Mouse (Mus musculus) naive thymus-derived CD4-positive, alpha-beta T cell, adult 2 months (primary cell): ENCODE results near the gene Pla2g3.

Experiments used
- DNase-seq: peaks from one replicate; pipeline ENCODE4 v3.0.0-alpha.2; 2011; ENCODE audit warnings: low read depth

The Pla2g3 gene

DNA sequence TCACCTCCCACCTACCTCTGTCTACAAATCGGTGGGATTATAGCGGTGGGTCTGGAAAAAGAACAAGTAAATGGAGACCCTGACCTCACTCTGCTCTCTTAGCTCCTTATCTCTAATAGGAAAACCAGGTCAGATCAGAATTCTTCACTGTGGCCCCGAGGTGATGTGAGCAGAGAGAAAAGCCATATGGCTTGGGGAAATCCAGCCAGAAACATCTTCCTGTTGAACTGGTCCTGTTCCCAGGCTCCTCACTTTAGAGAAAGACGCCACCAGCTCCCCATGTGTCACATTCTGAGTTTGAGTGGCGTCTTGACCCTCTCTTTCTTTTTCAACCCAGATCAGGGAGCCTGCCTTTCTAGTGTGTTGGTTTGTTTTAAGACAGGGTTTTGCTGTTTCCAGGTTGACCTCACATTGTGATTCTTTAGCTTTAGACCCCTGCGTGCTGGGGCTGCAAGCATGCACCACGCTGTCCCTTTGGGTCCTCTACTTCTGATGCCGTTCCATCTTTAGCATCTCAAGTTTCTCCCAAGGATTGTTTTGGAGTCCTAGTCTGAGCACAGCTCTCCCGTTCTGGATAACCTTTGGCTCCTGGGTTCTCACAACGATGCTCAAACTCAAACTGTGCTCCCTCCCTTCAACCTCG, 31.8 kb downstream of the Pla2g3 start:
- DNase-seq, result no peak

DNA sequence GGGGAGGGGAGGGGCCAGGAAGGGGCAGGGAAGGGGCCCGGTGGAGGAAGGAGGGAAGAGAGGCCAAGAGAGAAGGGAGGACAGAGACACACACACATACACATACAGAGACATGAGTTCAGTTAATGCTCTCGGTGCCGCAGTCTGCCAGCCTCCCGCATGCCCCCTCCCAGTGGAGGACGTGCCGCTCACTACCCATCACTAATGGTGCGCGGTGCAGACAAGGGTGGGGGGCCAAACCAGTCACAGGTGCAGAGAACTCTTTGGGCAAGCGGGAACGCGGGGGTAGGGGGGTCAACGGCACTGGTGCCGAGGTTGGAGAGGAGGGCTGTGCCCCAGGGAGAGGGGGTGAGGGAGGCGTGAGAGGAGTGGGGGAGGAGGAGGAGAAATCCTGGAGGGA, 32.8 kb downstream of the Pla2g3 start:
- DNase-seq, result no peak

DNA sequence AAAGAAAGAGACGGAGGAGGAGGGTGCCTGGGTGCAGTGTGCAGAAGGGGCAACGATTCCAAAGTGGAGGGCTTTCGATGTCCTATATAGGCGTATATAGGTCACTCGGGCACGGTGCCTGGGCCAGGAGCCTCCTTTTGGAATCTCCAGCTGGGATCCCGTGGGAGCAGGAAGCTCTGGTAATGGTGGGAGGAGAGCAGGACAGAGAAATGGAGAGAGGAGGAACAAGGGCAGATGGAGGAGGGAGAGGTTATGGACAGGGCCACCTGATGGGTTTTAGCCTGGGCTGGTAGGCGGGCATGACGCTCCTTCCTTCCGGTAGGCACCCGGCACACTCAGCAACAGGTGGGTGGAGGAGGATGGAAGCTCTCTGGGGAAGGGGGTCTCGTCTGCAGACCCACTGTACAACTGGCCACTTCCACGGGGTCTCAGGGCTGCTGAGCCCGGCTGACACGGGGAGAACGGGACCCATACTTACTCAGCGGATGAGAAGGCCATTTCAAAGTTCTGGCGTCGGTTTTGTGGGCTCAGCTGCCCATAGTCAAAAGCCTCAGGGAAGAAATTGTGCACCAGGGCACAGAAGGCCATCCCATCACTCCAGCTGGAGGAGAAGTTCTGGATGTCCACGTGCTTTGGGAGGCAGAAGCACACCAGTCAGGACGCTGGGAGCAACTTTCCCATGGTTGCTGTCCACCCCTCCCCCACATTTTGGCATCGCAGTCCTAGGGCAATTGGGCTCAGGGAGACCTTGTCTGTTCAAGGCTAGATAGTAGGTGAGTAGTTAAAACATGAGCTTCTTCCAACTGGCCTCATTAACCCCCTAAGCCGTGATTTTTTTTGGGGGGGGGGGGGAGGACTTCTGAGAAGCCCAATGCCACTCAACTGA, 33.5 kb downstream of the Pla2g3 start:
- no peak for DNase-seq

DNA sequence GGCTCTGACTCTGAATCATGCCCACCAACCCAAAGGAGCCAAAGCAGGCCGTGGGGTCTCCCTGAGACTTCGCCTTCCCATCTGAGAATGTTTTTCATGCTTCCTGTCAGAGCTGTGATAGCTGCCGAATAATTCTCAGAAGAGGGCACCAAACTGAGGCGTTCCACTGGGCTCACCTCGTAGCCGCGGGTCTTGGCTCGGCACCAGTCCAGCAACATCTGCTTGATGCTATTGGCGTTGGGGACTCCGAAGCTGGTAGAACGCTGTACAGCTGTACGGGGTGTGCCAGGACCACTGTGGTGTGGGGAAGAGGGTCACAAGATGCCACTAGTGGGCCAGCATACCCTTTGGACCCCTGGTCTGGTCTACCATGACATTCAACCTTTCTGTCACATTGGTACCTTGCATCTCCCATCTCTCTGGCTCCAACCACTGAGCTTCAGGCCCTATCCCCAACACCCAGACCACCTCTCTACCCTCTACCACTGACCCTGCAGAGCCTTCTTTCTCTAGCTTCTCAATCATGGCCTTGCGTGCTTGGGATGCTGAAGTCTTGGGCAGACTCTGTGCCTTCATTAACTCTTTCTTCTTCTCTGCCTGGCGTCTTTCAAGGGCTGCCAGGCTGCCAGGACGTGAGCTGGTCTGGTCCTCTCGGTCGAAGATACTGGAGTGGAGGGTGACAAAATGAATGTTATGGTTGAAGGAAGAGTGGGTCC, 34.4 kb downstream of the Pla2g3 start:
- no peak for DNase-seq

DNA sequence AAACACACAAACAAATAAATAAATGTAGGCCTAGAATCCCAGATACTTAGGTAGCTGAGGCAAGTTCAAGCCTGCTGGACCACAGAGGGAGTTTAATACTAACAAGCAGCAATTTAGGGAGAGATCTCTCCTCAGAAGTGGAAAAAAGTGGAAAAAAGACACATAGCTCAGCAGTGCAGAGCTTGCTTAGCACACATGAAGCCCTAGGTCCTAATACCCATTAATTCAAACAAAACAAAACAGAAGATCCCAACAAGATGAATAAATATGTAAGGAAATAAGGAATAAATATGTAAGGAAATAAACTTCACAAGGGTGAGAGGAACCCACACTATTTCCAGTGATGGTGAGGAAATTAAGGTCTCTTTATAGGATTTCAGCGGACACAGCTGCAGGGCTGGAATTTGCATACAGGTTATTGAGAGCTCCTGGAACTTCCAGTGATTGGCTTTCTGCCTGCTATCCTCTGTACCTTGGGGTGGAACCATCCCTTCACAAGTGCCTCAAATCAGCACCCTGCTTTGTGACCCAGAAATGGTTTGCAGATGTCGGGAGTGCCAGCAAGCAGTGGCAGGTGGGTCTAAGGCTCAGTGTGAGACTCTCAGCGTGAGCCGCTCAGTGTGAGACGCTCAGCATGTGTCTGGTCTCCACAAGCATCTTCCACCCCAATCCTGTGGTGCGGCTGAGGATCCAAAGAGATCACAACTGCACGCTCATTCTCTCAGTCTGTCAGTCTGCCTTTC, 35.9 kb downstream of the Pla2g3 start:
- DNase-seq, result no peak

DNA sequence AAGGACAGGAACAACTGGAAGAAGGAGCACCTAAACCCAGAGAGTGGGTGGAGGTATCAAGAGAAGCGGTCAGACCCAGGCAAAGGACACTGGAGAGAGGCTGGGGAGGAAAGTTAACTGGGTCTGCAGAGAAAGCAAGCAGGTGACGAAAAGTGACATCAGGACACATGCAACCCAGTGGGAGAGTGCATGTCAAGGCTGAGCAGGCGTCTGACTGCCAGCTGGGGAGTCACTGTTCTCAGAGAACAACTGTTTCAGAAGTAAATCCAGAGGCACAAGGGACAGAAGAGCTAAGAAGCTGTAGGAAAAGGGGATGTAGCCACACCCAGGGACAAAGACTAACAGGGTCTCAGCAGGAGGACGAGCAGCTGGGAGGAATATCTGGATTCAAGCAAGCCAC, 37.5 kb downstream of the Pla2g3 start:
- DNase-seq, result no peak

DNA sequence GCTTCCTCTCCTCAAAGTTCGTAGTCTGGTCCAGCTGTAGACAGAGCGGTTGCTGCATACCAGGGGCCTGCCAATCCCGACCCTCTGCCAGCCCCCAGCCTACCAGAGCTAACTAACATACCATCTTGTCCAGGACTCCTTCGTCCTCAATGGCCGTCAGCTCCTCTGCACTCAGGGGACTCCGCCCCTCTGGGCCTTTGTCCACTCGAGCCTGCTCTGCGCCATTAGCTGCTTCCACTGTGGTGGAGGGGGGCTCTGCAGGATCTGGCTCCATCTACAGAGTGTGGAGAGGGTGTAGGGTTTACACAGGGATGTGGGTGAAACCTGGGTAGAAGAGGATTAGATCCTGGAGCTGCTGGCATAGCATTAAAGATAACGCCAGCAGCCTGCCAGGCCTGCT, 38.1 kb downstream of the Pla2g3 start:
- no peak for DNase-seq

DNA sequence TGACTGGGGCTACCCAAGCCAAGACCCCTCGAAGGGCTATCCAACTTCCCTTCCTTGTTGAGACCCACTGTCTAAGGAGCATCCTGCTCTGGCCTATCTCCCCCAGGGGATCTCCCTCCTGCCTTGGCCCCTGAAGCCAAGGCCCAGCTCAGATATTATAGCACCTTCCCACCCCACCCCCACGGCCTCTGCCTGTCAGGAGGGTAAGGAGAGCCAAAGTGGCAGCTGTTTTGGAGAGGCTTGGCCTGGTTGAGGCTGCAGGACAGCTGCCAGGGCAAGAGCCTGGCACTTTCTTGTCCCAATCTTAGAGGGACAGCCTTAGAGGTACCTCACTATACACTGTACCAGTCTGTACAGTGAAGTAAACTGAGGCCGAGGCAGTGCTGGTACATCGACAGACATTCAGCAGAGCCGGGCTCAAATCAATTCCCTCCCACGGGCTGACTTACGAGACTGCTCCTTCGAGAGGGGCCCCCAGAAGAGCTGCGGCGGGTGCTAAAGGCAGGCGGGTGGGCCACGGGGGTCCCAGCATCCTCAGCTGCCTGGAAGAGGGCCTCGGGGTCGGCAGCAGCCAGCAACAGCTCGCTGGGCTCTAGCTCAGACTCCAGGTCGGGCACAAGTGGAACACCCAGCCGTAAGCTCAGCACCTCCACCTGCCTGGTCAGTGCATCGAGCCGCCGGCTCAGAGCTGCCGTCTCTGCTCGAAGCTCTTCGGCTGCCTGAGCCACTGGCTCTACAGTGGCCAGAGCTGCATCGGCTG, 39.1 kb downstream of the Pla2g3 start:
- no peak for DNase-seq

DNA sequence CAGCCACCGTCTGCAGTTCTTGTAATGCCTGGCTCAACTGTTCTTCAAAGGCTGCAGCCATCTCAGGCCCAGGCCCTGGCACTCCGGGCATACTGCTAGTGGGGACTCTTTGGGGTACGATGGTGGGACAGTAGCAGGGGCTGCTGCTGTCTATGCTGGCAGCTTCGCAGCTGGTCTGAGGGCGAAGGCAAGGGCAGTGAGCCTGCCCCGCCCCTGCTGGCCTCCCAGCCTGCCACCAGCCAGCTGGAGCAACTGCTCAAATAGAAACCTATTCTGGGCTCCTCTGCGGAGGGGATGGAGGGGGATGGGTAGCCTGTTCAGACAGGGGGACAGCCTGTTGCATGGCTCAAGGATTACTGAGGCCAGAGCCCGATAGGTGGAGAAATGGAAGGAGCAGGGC, 39.7 kb downstream of the Pla2g3 start:
- DNase-seq, result no peak

DNA sequence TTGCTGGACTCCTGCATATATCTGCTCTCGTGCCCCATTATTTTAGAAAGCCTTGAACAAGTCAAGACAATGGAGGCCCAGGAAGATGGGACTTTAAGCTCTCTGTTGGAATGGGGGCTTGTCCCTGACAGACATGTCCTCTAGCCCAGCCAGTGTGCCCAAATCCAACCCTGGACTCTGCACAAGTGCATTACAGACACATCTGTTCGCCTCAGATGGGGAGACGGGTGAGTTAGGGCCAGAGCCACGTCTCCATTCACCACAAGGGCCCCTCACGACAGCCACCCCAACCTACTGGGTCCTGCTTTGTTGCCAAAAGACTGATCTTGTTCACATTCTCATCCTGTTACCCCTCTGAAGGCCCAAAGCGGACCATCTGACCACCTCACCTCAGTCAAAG, 40.1 kb downstream of the Pla2g3 start:
- no peak for DNase-seq

DNA sequence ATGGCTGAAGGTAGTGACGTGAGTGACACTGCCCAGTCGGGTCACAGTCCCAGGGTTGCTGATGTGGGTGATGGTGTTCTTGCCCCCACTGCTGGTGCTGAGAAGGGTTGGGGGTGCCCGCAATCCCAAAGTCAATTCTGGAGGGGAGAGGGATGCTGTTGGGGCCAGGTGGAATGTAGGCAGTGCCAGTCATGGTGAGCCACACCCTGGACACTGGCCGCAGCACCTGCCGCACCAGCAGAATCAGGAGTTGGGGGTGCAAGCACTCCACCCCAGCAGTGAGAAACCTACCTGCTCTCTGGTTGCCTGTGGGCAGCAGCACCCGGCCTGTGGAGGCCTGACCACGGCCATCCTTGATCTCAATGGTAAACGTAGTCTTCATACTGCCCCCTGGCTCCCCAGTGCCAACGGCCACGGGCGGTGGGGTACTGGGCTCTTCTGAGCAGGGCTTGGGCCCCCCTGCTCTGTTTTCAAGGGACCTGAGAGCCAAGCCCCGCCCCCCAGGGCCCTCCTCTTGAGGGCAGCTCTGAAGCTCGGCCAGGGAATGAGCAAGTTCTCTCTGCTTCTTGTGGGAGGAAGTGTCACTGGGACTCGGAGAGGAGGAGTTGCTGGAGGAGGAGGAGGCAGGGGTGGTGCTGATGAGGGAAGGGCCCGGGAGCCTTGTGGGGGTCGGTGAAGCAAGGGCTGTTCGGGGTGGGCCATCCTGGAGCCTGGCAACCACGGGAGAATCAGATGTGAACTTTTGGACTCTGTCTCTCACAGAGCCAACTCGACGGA, 41.6 kb downstream of the Pla2g3 start:
- DNase-seq, result no peak

DNA sequence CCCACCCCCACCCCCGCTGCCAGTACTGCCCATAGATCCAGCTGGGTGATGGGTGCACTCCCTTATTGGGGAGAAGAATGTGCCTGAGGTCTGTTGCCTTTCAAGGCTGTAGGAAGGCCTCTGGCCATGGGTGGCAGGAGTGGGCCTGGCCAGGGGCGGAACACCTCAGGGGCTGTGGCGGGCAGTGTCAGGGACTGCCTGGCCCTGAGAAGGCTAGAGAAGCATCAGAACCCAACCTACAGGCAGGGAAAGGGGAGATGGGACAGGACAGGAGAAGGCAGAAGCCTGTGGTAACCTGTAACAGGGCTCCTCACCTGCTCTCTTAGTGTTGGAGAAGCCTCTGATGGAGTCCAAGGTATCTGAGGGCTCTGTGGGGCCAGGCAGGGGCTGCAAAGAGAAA, 42.6 kb downstream of the Pla2g3 start:
- no peak for DNase-seq

DNA sequence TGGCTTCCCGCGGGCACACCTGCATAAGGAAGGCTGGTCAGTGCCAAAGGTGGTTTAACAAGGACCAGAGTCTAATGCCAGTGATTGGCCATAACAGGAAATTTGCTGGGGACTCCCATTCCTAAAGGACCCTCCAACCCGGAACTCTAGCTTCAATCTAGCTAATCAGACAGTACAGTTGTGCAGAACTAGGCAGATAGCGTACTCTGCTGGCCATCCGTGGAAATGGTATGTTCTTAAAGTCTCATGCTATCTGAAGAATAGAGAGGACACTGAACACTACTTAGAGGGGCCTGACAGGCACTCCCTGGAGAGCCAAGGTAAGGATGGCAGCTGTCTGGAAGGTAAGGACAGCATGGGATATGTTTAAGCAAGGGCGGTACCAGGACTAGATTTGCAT, 43.5 kb downstream of the Pla2g3 start:
- DNase-seq, result no peak

DNA sequence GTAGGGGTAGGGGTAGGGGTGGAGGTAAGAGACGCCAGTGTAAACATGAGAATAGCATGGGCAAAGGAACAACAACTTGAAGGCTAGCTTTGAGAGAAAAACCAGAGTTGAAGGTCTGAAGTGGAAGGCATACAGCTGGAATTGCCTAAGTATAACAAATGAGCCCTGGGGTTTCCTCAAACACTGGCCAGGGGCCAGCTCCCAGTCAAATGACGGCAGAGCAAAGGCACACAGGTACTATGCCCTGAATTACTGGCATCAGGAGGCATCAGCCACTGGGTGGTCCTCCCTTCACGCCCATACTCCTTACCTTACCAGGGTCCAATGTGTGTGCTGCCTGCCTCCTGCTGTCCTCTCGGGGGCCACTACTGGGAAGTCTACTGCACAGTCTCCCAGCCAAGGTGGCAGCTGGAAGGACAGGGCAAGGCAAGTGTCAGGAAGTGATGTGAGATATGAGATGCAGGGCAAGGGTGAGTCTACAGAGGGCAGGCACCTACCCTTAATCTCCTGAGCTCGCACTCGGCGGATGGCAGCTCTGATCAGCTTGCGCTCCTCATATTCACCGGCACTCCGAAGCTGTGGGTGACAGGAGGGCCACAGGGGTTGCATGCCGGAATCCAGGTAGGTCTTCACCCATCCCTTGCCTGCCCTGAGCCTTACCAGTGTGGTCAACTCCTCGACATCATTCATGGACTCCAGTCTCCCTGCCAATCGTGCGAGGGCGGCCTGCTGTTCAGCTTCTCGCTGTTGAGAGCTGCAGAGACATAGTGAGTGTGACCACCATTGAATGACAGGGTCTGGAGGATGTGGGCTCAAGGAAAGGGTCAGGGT, 44.2 kb downstream of the Pla2g3 start:
- no peak for DNase-seq

DNA sequence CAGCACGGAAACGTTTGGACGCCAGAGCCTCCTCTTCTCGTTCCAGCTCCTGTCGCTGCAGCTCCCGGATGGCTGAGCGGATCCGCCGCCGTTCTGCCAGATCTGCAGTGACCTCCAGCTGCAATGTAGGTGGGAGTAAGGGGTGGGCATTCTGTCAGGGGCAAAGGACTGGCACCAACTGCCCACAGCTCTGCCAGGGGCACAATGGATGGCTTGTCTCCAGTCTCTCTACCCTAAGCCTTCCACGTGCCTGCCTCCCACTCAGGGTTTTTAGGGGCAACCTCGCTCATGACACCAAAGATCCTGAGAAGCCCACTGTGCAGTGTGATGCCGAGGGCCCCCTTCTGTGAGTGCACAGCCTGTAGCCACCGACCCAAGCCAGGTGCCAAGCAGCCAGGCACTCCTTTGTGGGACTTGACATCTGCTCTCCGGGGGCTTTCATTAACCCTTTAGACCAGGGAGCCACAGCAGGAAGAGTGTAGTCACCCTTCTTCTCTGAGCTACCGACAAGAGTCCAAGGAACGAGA, 45.4 kb downstream of the Pla2g3 start:
- no peak for DNase-seq

DNA sequence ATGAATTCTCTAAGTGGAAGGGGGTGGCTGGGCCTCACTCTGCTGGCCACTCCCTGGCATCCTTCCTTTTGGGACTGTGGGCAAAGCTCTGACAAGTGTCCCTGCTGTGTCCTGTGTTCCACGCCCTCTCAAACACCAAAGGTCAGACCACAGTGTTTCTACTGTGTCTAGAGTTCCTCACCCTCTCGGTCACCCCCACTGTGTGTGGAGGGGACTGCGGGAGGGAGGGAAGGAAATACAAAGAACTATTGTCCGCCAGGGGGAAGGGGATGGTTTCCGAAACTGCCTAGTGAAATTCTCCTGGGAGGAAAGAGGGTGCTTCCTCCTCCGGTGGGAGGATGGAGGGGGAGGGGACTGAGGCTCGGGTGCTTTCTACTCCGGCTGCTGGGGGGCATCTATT, 46.9 kb downstream of the Pla2g3 start:
- no peak for DNase-seq

DNA sequence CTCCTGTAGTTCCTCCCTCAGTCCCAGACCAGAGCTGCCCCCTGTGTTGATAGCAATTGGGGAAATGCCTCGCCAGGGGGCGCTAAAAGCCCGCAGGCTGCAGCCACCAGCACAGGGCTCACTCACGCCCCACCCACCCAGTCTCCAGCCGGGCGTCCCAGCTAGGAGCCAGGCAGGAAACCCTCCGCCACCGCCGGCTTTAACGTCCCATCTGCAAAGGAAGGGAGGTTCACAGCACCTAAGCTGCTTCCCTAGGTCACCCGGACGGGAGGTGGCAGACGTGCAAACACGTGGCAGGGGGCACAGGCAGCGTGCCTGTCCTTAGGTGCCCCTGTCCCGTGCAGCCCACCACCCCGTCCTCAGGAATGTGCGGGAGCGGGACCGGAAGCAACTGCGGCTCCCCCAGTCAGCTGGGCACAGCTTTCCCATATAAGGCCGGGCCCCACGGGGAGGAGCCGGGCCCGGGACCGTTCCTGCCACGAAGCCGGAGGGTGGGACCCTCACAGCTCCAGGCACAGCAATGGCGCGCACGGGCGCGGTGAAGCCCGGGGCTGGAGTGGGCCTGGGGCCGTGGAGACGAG, 47.4 kb downstream of the Pla2g3 start:
- DNase-seq, result peak; percentile 94

DNA sequence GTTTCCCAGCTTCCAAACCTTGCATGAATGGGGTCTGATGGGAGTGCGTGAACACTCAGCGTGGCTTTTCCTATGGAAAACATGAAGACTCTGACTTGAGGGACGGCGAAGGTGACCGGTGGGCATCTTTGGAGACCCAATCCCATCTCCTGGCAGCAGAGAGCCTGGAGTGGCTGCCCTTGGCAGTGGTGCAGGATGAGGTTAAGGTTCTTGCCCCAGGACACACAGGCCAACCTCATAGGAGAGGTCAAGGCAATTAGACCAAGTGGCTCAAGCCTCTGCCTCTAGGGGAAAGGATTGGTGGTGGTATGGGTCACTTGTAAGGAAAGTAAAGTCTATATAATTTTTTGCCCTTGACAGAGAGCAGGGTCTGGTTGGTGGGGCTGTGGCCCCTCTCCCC, 48.0 kb downstream of the Pla2g3 start:
- DNase-seq, result no peak

DNA sequence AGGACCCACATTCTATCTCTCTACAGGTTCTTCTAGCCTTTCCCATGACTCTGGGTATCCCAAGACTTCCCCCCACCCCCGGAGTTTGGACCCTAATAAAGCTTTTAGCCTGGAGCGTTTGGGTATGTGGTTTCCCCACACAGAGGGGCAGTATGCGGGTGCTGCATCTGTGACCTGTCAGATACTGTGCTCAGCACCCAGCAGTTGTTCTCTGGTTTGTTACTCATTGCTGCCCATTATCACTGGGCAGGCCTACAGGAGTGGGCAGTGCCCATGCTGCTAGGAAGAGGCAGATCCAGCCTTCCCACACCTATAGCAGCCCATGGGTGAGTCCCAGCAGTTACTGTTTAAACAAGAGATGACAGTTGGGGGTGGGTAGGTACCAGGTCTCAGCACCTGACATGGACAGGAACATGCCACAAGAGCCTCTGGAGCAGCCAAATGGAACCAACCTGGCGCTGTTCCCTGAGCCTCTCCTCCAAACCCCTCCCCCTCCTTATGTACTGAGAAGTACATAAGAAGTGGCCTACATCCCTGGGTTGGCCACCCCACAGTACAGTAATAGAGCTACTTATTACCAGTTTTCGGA, 48.8 kb downstream of the Pla2g3 start:
- DNase-seq, result peak; percentile 4
